20 mouse cellular contexts compared by ENCODE assay signal in the genomic region with DNA sequence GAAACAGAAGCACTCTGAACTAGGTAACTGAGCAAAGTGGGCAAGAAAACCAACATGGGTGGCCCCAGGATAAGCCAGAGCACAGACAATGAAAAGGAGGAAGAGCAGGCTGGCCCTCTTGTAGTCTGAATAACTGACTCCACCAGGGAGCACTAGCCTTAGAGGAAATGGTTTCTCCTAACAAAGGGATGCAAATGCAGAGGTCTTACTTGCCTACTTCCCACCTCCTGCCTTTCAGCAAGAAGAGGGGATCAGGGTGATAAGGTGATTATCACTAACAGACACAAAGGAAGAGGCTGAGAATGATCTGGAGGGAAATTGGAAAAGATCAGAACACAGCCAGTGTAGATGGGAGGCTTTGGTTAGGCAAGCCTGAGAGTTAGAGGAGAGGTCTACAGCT. TPM values are rescaled to one million over a fixed set of nuclear protein-coding genes. Genes with fewer than 3 reads are reported as not detected.
A peak's percentile ranks its signal among the peaks of the same experiment; 100 is the strongest.
DNase-seq lines count a peak whose midpoint lies in the region; ATAC-seq lines count a peak whose summit lies in the region.
"Had no signal": no experiment of that assay in that cellular context is flagged by ENCODE, and none has a peak within 500 bp of the region (broad histone marks: within the 10 kb centered on the region; RNA-seq: fewer than 3 reads in every experiment).

No protein-coding gene starts in this region.

- no peaks in the 10 kb centered on the region for H3K9me3 ChIP-seq in hindbrain, embryonic 10.5 days
- no peaks in the 10 kb centered on the region for H3K9me3 ChIP-seq in hindbrain, embryonic 14.5 days (ENCODE audit: control insufficient read depth, low read length)
- no peaks in the 10 kb centered on the region for H3K9me3 ChIP-seq in midbrain, embryonic 11.5 days (ENCODE audit: control insufficient read depth, low read length)
- H3K9me3 ChIP-seq in midbrain, embryonic 16.5 days (replicated peaks; ENCODE audit: control insufficient read depth, low read length, poor library complexity, severe bottlenecking), result no peaks in the 10 kb centered on the region
- H3K9me3 ChIP-seq in forebrain, embryonic 15.5 days, result no peaks in the 10 kb centered on the region
- H3K9me3 ChIP-seq: embryonic facial prominence, embryonic 10.5 days; forebrain, embryonic 13.5 days; heart, embryonic 15.5 days had no signal

- peaks cover under 1% of the 10 kb centered on the region; the same call in 1 of the 2 replicates for H3K36me3 ChIP-seq in hindbrain, embryonic 10.5 days
- H3K36me3 ChIP-seq in hindbrain, embryonic 14.5 days (replicated peaks; ENCODE audit: control insufficient read depth, insufficient read depth), result no peaks in the 10 kb centered on the region
- H3K36me3 ChIP-seq in midbrain, embryonic 11.5 days (ENCODE audit: control insufficient read depth, insufficient read depth, low read length), result no peaks in the 10 kb centered on the region
- H3K36me3 ChIP-seq in midbrain, embryonic 16.5 days (ENCODE audit: control insufficient read depth, insufficient read depth, low read length), result no peaks in the 10 kb centered on the region
- H3K36me3 ChIP-seq in forebrain, embryonic 15.5 days, result no peaks in the 10 kb centered on the region
- H3K36me3 ChIP-seq: embryonic facial prominence, embryonic 10.5 days; heart, embryonic 15.5 days had no signal

- no peak for DNase-seq in hindbrain, embryonic 10.5 days (ENCODE audit: low spot score)
- no peak for DNase-seq in hindbrain, embryonic 14.5 days (ENCODE audit: low spot score)
- no peak for DNase-seq in midbrain, embryonic 11.5 days (ENCODE audit: low spot score, missing footprints)
- peak; percentile 88 for DNase-seq in R1 (ENCODE audit: low read depth, low spot score)
- no peak for DNase-seq in retina, embryonic 14.5 days (ENCODE audit: low spot score)
- DNase-seq: adrenal gland, postnatal 10 days; cerebellum, adult 11-12 months; cerebellum, adult 9-10 months; cerebellum, postnatal 25 days; heart, postnatal 14 days; kidney, adult 8-10 months had no signal

- H3K4me3 ChIP-seq in hindbrain, embryonic 10.5 days, result no peak overlapping the region
- H3K4me3 ChIP-seq in hindbrain, embryonic 14.5 days (replicated peaks; ENCODE audit: low read length), result no peak overlapping the region
- H3K4me3 ChIP-seq in midbrain, embryonic 11.5 days (ENCODE audit: low read depth, low read length), result no peak overlapping the region
- H3K4me3 ChIP-seq in midbrain, embryonic 16.5 days (ENCODE audit: low read depth, low read length), result no peak overlapping the region
- H3K4me3 ChIP-seq in forebrain, embryonic 15.5 days, result no peak overlapping the region
- H3K4me3 ChIP-seq: embryonic facial prominence, embryonic 10.5 days; forebrain, embryonic 13.5 days; heart, embryonic 15.5 days had no signal

- H3K27me3 ChIP-seq in hindbrain, embryonic 10.5 days (ENCODE audit: insufficient read depth, poor library complexity, severe bottlenecking), result no peaks in the 10 kb centered on the region
- no peaks in the 10 kb centered on the region for H3K27me3 ChIP-seq in hindbrain, embryonic 14.5 days (ENCODE audit: control insufficient read depth, insufficient read depth, low read length)
- H3K27me3 ChIP-seq in midbrain, embryonic 11.5 days (ENCODE audit: control insufficient read depth, insufficient read depth, low read length), result no peaks in the 10 kb centered on the region
- H3K27me3 ChIP-seq in midbrain, embryonic 16.5 days (ENCODE audit: control insufficient read depth, insufficient read depth, low read depth, low read length), result no peaks in the 10 kb centered on the region
- H3K27me3 ChIP-seq in forebrain, embryonic 15.5 days, result no peaks in the 10 kb centered on the region
- H3K27me3 ChIP-seq: forebrain, embryonic 13.5 days; heart, embryonic 15.5 days; Patski had no signal

- no peak for ATAC-seq in hindbrain, embryonic 14.5 days (ENCODE audit: low FRiP score)
- 0 out of 2 replicates have a peak, but pooled peaks have one; percentile 33 for ATAC-seq in midbrain, embryonic 11.5 days (ENCODE audit: low FRiP score)
- ATAC-seq in midbrain, embryonic 16.5 days, result no peak
- ATAC-seq in forebrain, embryonic 15.5 days (replicated peaks), result no peak
- ATAC-seq: forebrain, embryonic 13.5 days; hindbrain, embryonic 16.5 days; inflammation-experienced regulatory T-cells, adult 6 months; intestine, postnatal 0 days; Patski had no signal

- H3K9ac ChIP-seq in hindbrain, embryonic 14.5 days, result no peak overlapping the region
- no peak overlapping the region for H3K9ac ChIP-seq in midbrain, embryonic 11.5 days (ENCODE audit: low read length)
- no peak overlapping the region for H3K9ac ChIP-seq in midbrain, embryonic 16.5 days (ENCODE audit: low read depth, low read length)
- no peak overlapping the region for H3K9ac ChIP-seq in forebrain, embryonic 15.5 days (replicated peaks)
- H3K9ac ChIP-seq: forebrain, embryonic 13.5 days; heart, embryonic 15.5 days had no signal

- no peak overlapping the region for H3K4me2 ChIP-seq in hindbrain, embryonic 14.5 days (replicated peaks)
- H3K4me2 ChIP-seq in midbrain, embryonic 11.5 days, result no peak overlapping the region
- no peak overlapping the region for H3K4me2 ChIP-seq in midbrain, embryonic 16.5 days (ENCODE audit: low read length)
- H3K4me2 ChIP-seq in forebrain, embryonic 15.5 days (replicated peaks), result no peak overlapping the region
- H3K4me2 ChIP-seq: forebrain, embryonic 13.5 days; heart, embryonic 15.5 days had no signal

- peak overlapping the region; percentile 56; the same call in 1 of the 2 replicates for H3K27ac ChIP-seq in hindbrain, embryonic 10.5 days
- no peak overlapping the region for H3K27ac ChIP-seq in hindbrain, embryonic 14.5 days
- H3K27ac ChIP-seq in midbrain, embryonic 11.5 days (ENCODE audit: low read depth, low read length), result no peak overlapping the region
- H3K27ac ChIP-seq in midbrain, embryonic 16.5 days (ENCODE audit: low read length), result no peak overlapping the region
- H3K27ac ChIP-seq in forebrain, embryonic 15.5 days (replicated peaks), result no peak overlapping the region
- H3K27ac ChIP-seq: embryonic facial prominence, embryonic 10.5 days; forebrain, embryonic 13.5 days; heart, embryonic 15.5 days had no signal

- peaks cover 31% of the 10 kb centered on the region for H3K4me1 ChIP-seq in hindbrain, embryonic 10.5 days (replicated peaks)
- H3K4me1 ChIP-seq in hindbrain, embryonic 14.5 days (replicated peaks; ENCODE audit: control insufficient read depth, insufficient read depth, low read length), result no peaks in the 10 kb centered on the region
- H3K4me1 ChIP-seq in midbrain, embryonic 11.5 days (ENCODE audit: control insufficient read depth, insufficient read depth, low read length), result peaks cover 5% of the 10 kb centered on the region; the same call in 1 of the 2 replicates
- no peaks in the 10 kb centered on the region for H3K4me1 ChIP-seq in midbrain, embryonic 16.5 days (ENCODE audit: control insufficient read depth, insufficient read depth, low read length)
- no peaks in the 10 kb centered on the region for H3K4me1 ChIP-seq in forebrain, embryonic 15.5 days
- H3K4me1 ChIP-seq: forebrain, embryonic 13.5 days had no signal

RNA-seq across cellular contexts. Expression of gene Fam98b, which starts 55.2 kb away (rescaled TPM):
- 15.9 and 19.9 TPM in 2 replicates for polyA plus RNA-seq in hindbrain, embryonic 10.5 days (2016; fragmentation: Nextera tagmentation; extraction: Ambion mirVana)
- polyA plus RNA-seq in hindbrain, embryonic 14.5 days (2014; fragmentation: Nextera tagmentation; extraction: Ambion mirVana), result 7.9 and 8.8 TPM in 2 replicates
- polyA plus RNA-seq in midbrain, embryonic 11.5 days (2014; fragmentation: Nextera tagmentation; extraction: Ambion mirVana), result 8.3 and 9.1 TPM in 2 replicates
- 9.6 and 11.8 TPM in 2 replicates for polyA plus RNA-seq in midbrain, embryonic 16.5 days (2015; fragmentation: Nextera tagmentation; extraction: Ambion mirVana)
- polyA plus RNA-seq in forebrain, embryonic 15.5 days (2015; fragmentation: Nextera tagmentation; extraction: Ambion mirVana), result 14.6 and 16.4 TPM in 2 replicates
